Mouse (Mus musculus) midbrain, postnatal 0 days (tissue): ENCODE measurements around the gene Rai14. TPM values are rescaled to one million over a fixed set of nuclear protein-coding genes. Genes with fewer than 3 reads are reported as not detected.
A peak's percentile ranks its signal among the peaks of the same experiment; 100 is the strongest.

ENCODE experiments used
- ATAC-seq: fragments of 200-750 bp; cut with Nextera tagmentation; 2 replicates; pipeline ENCODE4 v1.8.0; 2017; ENCODE audit warnings: moderate number of reproducible peaks, mild to moderate bottlenecking, moderate TSS enrichment, moderate library complexity; ENCODE audit not compliant: low FRiP score
- DNase-seq: peaks from one replicate; pipeline ENCODE4 v3.0.0-alpha.2; 2015; ENCODE audit warnings: low spot score
- H3K27ac ChIP-seq: fragments of 300-500 bp; sonication (generic); 2 replicates; pipeline ENCODE4 v1.5.1; 2014; ENCODE audit warnings: low read depth, mild to moderate bottlenecking, low read length, mixed read lengths
- H3K27me3 ChIP-seq: fragments of 300-500 bp; sonication (generic); 2 replicates; pipeline ENCODE4 v1.6.1; 2014; ENCODE audit warnings: low read length, control low read depth, mixed read lengths; ENCODE audit not compliant: insufficient read depth
- H3K36me3 ChIP-seq: fragments of 300-500 bp; sonication (generic); 2 replicates; pipeline ENCODE4 v1.6.1; 2014; ENCODE audit warnings: low read length, control low read depth, mixed read lengths; ENCODE audit not compliant: insufficient read depth
- H3K4me1 ChIP-seq: fragments of 300-500 bp; sonication (generic); 2 replicates; pipeline ENCODE4 v1.6.1; 2014; ENCODE audit warnings: mild to moderate bottlenecking, control low read depth, antibody characterized with exemption, low read length, mixed read lengths; ENCODE audit not compliant: insufficient read depth
- H3K4me2 ChIP-seq: fragments of 300-500 bp; sonication (generic); 2 replicates; pipeline ENCODE4 v1.6.1; 2014; ENCODE audit warnings: low read depth, mild to moderate bottlenecking, low read length, mixed read lengths; ENCODE audit not compliant: poor library complexity, severe bottlenecking
- H3K4me3 ChIP-seq: fragments of 300-500 bp; sonication (generic); 2 replicates; pipeline ENCODE4 v1.5.1; 2014; ENCODE audit warnings: low read depth, mild to moderate bottlenecking, low read length, moderate library complexity
- H3K9ac ChIP-seq: fragments of 300-500 bp; sonication (generic); replicated peaks from 2 replicates; pipeline ENCODE4 v1.6.1; 2014; ENCODE audit warnings: mild to moderate bottlenecking, low read length, moderate library complexity, mixed read lengths; ENCODE audit not compliant: poor library complexity, severe bottlenecking
- H3K9me3 ChIP-seq: fragments of 300-500 bp; sonication (generic); 2 replicates; pipeline ENCODE4 v1.6.1; 2016; ENCODE audit warnings: low read length, control low read depth
- CTCF ChIP-seq: IDR thresholded peaks from 2 replicates; pipeline ENCODE4 v1.5.1; 2016; ENCODE audit warnings: antibody characterized with exemption, mild to moderate bottlenecking
- WGBS: fragments of 180-500 bp; shearing (Covaris S2); extraction: QIAGEN DNeasy Blood & Tissue Kit; methylation state at CpG from one replicate; pipeline ENCODE4 v1.1.7; 2014; 5-methylcytosine and 5-hydroxymethylcytosine counted together
- polyA plus RNA-seq: library from polyadenylated mRNA; unstranded; fragments of >200 nt; fragmentation: Nextera tagmentation; extraction: Ambion mirVana; gene quantifications from 2 replicates; pipeline ENCODE4 v1.2.1, GENCODE M21; 2015
- total RNA-seq: library from RNA; depleted of rRNA; stranded (reverse); fragments of >200 nt; gene quantifications from 2 replicates; pipeline ENCODE4 v1.2.3, GENCODE M21; 2014

The Rai14 gene
- total and polyA plus RNA-seq, 2 experiments from 2014 or later = 4.3 to 9.0 TPM

DNA sequence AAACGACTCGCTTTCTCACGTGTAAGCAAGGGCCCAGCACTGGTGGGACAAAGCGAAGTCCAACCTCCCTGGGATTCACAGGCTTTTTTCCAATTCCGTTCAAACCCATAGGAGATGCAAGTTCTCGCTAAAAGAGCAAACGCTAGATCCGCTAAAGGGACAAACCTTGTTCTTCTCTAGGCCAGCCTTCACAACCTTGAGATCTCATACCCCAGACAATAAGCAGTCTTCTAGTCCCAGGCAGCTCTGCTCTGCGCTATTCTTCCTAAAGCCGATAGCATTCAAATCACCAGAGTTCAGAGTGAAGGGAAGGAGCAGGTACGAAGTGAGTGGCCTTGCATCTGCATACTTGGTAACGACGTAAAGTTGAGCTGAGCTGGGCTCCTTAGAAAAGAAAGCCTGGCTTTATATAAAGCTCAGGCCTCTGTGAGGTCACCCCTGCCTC, 1.2 kb downstream of the Rai14 start:
- H3K9me3 ChIP-seq = no peaks in the 10 kb centered on the region
- H3K4me1 ChIP-seq = 0 out of 2 replicates have a peak, but pooled peaks cover 2% of the 10 kb centered on the region
- DNase-seq (no peak), ATAC-seq (no peak)
- no peak for TF ChIP-seq CTCF
- WGBS = 12% methylated on average over 13 of the region's 13 CpGs
- no peaks in the 10 kb centered on the region for H3K36me3 ChIP-seq
- no peak overlapping the region for H3K27ac ChIP-seq
- H3K27me3 ChIP-seq = no peaks in the 10 kb centered on the region; the same call in 1 of the 2 replicates
- peak overlapping the region; percentile 78 for H3K4me3 ChIP-seq
- no peak overlapping the region for H3K9ac ChIP-seq
- peak overlapping the region; percentile 99 for H3K4me2 ChIP-seq

DNA sequence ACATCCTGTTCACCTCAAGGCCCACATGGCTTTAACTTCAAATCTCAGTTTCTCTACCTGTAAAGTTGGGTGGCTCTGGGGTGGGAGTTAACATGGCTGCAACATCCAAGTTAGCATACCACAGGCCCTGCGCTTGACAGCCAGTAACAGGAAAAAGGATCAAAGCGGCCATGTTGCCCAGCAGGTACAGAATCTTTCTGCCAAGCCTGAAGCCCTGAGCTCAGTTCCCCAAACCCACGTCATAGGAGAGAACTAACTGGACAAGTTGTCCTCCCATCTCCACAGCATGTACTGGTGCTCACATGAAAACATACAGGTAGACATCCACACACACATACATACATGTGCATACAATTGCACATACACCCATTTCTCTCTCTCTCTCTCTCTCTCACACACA, 2.1 kb downstream of the Rai14 start:
- WGBS = 71% methylated on average over 3 of the region's 3 CpGs

DNA sequence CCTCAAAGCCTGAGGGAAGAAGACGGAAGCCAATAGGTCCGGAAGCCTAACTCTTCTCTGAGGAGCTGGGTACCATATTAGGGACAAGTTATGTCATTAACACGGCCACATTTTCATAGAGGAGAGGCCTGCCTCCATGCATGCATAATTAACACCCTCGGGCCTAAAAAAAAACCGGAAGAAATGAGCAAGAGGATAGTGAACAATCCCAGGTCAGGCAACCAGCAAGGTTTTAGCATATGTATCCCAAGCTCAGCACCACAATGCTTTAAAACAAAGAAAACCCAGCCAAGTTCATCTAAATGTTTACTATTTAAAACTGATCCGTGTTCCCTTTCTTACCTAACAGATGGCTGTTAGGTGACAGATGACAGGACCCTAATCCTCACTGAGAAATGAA, 3.2 kb downstream of the Rai14 start:
- WGBS = 38% methylated on average over 6 of the region's 6 CpGs

More for the DNA sequence above, 2.1 kb downstream of the Rai14 start:
- H3K27ac ChIP-seq = no peak overlapping the region
- no peak overlapping the region for H3K9ac ChIP-seq
- peak overlapping the region; percentile 99 for H3K4me2 ChIP-seq
- H3K4me1 ChIP-seq = 0 out of 2 replicates have a peak, but pooled peaks cover 2% of the 10 kb centered on the region
- no peak overlapping the region for H3K4me3 ChIP-seq
- DNase-seq = no peak
- H3K9me3 ChIP-seq = no peaks in the 10 kb centered on the region
- ATAC-seq = no peak
- no peaks in the 10 kb centered on the region; the same call in 1 of the 2 replicates for H3K27me3 ChIP-seq
- H3K36me3 ChIP-seq = no peaks in the 10 kb centered on the region
- no peak for TF ChIP-seq CTCF

DNA sequence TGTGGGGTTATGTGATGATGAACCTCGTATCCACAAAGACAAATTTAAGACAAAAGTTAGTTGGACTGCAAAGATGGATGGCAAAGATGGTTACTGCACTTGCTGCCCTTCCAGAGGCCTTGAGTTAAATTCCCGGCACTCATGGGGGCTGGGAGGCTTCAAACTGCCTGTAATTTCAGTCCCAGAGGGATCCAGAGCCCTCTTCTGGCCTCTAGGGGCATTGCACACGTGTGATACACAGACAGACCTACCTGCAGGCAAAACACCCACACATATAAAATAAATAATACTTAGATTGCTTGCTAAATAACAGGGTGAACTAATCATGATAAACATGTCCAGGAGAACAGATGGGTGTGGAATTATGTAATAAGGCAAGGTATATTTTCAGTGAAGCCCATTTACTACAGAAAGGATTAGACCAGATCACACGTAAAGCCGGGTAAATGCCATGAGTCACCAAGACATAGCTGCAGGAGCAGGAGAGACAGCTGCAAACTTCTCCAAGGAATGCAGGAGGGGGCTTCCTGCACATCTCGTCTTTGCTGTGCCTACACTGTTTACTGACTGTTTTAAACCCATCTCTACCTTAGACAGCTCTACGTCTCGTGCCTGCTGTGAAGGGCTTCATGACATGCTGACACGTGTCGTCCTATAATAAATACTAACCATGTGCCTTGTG, 5.7 kb downstream of the Rai14 start:
- Histone ChIP-seq H3K27ac (no peak overlapping the region), H3K27me3 (no peaks in the 10 kb centered on the region), H3K36me3 (no peaks in the 10 kb centered on the region), H3K4me1 (0 out of 2 replicates have a peak, but pooled peaks cover 2% of the 10 kb centered on the region), H3K4me2 (no peak overlapping the region), H3K9ac (no peak overlapping the region), H3K9me3 (no peaks in the 10 kb centered on the region), H3K4me3 (no peak overlapping the region)
- no peak for DNase-seq
- 88% methylated on average over 10 of the region's 10 CpGs for WGBS
- ATAC-seq = no peak
- peak; percentile 42 for TF ChIP-seq CTCF

More for the DNA sequence above, 3.2 kb downstream of the Rai14 start:
- Histone ChIP-seq H3K4me2 (no peak overlapping the region), H3K36me3 (no peaks in the 10 kb centered on the region), H3K27me3 (no peaks in the 10 kb centered on the region; the same call in 1 of the 2 replicates), H3K9me3 (no peaks in the 10 kb centered on the region), H3K4me3 (no peak overlapping the region), H3K9ac (no peak overlapping the region), H3K4me1 (0 out of 2 replicates have a peak, but pooled peaks cover 2% of the 10 kb centered on the region), H3K27ac (no peak overlapping the region)
- ATAC-seq (no peak), DNase-seq (no peak)
- no peak for TF ChIP-seq CTCF

DNA sequence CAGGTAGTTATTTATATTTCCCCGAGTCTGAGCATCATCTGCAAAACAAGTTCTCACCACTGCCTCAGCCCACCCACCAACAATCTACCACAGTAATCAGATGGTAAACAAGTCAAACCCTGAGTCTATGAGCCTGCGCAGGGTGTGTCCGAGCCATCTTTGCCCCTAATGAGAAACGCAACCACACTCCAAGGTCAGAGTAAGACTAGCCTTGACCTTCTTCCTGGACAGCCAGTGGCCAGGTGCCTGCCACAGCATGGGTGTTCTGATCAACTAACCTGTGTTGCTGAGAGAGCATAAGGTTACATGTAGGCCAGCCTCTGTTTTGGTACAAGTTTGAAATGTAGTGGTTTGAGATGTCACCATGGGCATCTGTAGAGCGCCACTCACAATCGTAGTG, 7.3 kb downstream of the Rai14 start:
- WGBS = 97% methylated on average over 6 of the region's 6 CpGs
- H3K9me3 ChIP-seq = no peaks in the 10 kb centered on the region
- no peak overlapping the region for H3K27ac ChIP-seq
- 0 out of 2 replicates have a peak, but pooled peaks cover 2% of the 10 kb centered on the region for H3K4me1 ChIP-seq
- H3K4me3 ChIP-seq = no peak overlapping the region
- DNase-seq = no peak
- H3K9ac ChIP-seq = no peak overlapping the region
- no peaks in the 10 kb centered on the region for H3K36me3 ChIP-seq
- H3K4me2 ChIP-seq = no peak overlapping the region
- H3K27me3 ChIP-seq = no peaks in the 10 kb centered on the region
- no peak for ATAC-seq
- no peak for TF ChIP-seq CTCF

DNA sequence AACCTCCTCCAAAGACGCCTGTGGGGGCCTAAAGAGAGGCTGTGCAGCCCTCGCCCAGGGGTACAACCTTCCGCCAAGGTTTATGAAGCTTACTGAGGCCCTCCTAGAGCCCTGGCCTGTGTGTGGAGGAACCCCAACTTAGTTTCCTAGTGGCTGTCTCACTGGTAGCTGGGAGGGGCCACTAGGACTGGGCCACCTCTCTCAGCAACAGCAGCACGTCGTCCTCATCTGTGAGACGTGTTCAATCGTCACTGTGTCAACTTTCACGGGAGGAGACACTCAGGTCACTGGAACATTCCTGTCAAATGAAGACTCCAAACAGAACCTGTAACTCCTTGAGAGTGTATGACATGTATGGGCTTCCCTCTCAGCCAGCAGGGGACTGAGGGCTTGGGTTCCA, 8.0 kb downstream of the Rai14 start:
- DNase-seq (no peak), ATAC-seq (no peak)
- Histone ChIP-seq H3K9me3 (no peaks in the 10 kb centered on the region), H3K4me3 (no peak overlapping the region), H3K36me3 (no peaks in the 10 kb centered on the region), H3K9ac (no peak overlapping the region), H3K4me1 (0 out of 2 replicates have a peak, but pooled peaks cover 2% of the 10 kb centered on the region), H3K27ac (no peak overlapping the region), H3K4me2 (no peak overlapping the region), H3K27me3 (no peaks in the 10 kb centered on the region)
- WGBS = 79% methylated on average over 8 of the region's 8 CpGs
- no peak for TF ChIP-seq CTCF
